Mouse (Mus musculus) cerebellum, postnatal 36 days (tissue): Measurements from ENCODE around the gene Actr3b.
A peak's percentile ranks its signal among the peaks of the same experiment; 100 is the strongest.
"Not testable (repeated sequence)": the region's sequence is repeated elsewhere in the genome, so short reads cannot be mapped to it uniquely, and the experiment has no call there.

Experiments
- DNase-seq, 2 experiments: peaks; one replicate each; pipeline ENCODE4 v3.0.0; 2021 to 2022; ENCODE audit warnings: mixed read lengths in 2 of 2

Gene Actr3b

DNA sequence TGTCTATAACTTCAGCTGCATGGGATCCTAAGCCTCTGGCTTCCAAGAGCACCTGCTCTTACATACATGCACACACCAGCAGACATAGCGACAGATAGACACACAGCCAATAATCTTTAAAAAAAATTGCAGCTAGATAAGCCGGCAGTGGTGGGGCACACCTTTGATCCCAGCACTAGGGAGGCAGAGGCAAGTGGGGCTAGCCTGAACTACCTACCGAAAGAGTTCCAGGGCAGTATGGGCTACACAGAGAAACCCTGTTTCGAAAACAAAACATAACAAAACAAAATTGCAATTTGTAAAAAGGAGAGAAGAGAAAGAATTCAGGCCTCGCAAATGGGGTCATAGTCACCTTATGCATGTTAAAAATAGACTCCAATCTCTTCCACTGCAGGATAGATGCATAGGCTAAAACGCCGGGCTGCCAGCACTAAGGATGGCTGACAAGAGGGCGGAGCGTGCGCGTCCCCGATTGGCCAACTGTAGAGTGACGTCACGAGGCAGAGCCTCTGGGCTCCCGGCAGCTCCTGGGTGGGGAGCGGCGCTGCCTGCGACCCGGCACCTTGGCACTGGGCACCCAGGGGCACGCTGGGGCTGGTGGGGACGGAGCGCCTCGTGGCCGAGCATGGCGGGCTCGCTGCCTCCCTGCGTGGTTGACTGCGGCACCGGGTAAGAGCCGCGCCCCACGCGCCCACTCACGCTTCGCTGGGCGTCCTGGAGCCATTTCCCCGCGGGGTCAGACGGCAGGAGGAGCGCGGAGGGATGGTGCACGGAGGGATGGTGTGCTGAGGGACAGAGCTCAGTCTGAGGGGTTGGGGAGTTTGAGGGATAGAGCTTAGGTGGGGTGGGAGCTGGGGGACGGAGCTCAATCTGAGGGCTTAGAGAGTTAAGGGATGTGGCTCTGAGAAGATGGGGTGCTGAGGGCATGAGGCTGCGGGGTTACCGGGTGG is at the start of gene Actr3b:
Gene Actr3b (plus strand): TSS at position 538 of the 950 bp plus-strand sequence.
- DNase-seq: peak; percentile 89 to 92

DNA sequence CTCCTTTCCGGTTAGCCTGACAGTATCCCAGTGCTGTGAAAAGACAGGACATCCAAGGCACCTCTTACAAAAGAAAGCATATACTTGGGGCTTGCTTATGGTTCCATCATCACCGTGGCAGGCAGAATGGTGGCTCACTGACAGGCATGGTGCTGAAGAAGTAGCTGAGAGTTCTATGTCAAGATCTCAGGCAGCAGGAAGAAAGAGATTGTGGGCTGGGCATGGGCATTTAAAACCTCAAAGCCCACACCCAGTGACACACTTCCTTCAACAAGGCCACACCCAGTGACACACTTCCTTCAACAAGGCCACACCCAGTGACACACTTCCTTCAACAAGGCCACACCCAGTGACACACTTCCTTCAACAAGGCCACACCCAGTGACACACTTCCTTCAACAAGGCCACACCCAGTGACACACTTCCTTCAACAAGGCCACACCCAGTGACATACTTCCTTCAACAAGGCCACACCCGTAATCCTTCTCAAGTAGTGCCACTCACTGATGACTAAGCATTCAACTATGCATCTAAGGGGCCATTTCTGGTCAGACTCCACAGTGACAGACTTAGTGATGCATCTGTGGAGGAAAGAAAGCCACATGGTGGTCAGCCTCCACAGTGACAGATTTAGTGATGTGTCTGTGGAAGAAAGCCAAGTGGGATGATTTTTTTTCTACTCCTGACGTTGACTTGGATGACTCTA is 46.6 kb upstream of the Actr3b start:
- DNase-seq: not testable (repeated sequence)

DNA sequence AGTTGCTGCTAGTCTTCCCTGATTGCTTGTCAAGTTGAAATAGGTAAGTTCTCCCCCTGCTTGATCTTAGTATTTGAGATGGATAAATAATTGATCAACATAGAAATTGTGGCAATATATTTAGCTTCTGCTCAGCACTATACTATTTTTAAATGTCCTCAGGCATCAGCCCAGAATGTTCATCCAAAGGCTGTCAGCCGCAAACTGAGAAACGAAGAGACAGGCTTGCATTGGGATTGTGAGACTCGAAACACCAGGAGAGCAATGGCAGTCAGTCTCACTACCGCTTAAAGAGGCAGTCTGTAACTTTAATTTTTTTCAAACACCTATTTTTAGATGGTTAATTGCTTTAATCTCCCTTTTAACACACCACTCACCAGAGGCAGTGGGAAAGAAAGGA is 40.4 kb upstream of the Actr3b start:
- DNase-seq: no peak

DNA sequence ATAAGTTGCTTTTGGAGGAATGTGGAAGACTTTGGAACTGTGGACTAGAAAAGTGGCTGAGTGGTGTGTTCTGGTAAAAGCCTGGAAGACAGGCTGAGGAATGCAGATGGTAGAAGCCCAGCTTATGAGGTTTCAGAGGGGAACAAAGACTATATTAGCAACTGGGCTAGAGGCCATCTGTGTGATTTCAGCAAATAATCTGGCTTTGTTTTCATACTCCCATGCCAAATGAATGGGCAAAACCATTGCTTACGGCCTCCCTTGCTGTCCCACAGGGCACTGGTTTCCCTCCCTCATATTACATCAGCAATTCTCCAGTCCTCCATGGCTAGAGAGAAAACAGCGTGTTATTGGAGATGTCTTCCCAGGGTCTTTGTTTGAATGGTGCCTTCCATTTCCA is 36.8 kb upstream of the Actr3b start:
- no peak for DNase-seq

DNA sequence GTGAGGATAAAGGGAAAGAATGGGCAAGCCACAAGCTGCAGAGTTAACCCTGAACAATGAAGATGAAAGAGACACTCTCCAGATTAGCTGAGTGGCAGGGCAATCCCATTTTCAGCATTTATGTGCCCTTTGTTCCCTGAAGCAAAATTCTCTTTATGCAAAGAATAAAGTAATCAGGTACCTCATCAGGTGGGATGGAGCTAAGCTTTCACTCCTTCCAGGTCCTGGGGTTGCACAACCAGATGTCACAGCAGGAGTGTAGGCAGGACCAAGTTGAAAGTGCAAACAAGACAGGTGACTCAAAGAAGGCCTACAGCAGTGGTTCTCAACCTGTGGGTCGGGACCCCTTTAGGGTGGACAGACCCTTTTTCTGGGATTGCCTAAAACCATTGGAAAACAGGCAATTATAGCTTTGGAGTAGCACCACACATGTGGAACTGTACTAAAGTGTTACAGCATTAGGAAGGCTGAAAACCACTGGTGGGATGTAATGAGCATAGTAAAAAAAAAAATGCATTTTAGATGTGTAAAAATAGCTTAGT is 35.6 kb upstream of the Actr3b start:
- DNase-seq: no peak

DNA sequence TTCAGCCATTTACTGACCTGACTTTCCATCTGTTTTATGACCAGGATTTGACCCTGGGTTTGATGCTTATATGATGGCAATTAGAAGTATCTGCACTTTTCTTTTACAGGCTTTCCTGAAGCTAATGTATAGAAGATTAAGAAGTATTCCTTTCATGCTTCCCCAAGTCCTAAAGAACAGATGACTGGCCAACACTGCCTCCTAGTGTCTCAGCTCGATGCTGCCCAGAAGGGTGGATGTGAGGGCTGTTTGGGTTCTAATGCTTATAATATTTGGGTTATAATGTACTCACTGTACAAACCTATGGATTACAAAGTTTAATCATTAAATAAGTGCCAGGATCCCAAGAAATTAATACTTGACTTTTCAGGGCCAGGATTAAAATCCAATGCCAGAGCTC is 25.5 kb upstream of the Actr3b start:
- DNase-seq: peak; percentile 62

DNA sequence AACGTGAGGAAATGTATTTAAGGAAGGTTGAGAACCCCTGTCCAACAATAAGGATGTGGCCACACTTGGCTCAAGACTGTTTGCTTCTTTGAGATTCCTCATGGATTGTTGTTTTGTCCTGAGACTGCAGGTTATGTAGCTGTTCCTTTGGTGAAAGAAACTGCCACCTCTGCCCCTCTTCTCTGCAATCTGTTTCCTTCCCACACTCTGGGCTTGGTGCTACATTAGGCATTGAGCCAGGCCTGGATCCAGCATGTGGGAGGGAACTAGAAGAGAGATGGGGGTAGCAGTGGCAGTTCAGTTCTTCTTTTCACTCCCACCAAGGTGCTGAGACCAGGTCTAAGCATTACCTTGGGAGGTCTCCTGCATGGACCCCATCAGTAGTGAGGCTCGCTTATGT is 23.9 kb upstream of the Actr3b start:
- DNase-seq: no peak

DNA sequence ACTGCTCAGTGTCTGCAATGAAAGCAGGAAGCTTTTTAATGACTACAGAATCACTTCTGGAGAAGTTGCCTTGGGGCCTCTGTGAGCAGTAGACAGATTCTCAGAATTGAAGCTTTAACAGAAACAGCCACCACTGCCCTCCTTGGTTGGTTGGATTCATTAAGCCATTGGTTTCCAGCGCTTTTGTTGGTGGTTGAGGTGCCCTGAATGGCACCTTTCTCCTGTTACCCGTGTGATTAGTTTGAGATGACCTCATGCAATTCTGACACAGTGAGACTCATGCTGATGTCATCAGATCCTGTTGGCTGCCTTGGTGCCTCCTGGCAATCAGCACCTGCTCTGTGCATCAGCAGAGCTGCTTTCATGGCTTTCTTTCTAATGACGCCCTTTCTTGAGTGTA is 21.3 kb upstream of the Actr3b start:
- no peak for DNase-seq

DNA sequence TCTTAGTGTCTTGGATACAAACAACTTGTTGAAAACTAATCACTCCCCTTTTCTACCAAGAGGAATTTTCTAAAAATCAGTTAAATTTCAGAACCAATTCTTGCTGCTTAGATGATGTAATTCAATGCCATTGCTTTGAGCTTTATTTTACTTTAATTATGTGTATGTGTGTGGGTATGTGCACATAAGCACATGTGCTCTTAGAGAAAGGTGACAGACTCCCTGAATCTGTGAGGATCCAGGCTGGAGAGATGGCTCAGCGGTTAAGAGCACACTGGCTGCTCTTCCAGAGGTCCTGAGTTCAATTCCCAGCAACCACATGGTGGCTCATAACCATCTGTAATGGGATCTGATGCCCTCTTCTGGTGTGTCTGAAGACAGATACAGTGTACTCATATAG is 20.9 kb upstream of the Actr3b start:
- not testable (repeated sequence) for DNase-seq

DNA sequence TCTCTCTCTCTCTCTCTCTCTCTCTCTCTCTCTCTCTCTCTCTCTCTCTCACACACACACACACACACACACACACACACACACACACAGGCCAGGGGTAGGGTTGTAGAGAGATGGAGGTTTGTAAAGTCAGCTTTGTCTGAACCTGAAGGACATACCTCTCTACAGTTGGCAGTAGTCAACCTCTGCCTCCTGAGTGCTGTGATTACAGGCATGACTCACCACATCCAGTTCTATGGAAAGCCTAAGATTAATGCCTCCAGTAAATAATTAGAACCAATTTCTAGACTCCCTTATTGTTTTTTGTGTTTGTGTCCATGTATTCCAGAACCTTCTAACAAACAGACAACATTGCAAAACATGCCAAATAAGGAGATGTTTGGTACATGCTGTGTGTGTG is 11.9 kb upstream of the Actr3b start:
- DNase-seq: no peak

DNA sequence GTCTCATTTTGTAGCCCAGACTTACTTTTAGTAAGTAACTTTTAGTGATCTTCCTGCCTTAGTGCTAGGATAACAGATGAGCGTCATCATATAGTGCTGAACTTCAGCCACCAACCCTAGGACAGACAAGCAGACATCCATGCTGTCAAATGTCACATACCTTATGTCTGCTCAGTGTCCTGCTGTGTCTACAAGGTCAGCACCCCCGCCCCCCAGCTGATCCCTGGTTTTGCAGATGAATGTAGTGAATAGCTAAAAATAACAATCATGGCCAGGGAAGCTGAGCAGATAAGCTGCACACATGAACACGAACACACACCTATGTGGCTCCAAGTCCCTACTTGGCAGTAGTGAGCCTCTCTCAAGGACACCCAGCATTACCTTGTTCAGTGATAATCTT is 11.2 kb upstream of the Actr3b start:
- no peak for DNase-seq

DNA sequence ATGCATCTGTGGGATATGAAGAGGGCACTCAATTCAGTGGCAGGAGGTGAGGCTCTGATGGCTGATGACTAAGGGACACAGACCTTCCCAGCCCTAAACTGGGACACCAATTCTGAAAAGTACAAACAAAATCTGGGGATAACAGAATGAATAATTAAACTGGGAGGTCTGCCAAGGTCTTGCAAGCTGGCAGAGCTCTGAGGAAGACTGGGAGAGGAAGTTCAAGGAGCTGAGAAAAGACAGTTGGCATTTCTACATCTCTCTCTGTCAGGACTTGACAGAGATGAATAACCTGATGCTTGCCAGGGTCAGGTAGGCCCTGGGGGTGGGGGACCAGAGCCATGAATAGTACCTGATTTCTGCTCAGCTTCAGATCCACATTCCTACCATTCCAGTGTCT is 8.2 kb upstream of the Actr3b start:
- DNase-seq: no peak

DNA sequence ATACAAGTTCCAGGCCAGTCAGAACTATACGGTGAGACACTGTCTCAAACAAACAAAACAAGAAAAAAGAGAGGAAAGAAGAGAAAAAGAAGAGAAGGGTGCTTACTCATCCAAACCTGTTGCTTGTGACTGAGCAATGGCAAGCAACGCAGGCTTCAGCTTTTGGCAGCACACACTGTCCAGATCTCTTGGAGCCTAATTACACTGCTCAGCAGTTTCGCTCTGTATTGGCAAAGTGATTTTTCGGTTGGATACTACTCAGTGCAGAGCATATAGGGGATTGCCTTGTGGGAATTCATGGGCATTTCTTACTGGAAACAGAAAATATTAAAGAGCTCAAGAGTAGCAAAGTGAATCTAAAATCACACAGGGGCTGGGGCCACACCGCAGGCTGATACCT is 6.9 kb upstream of the Actr3b start:
- peak in 1 of 2 experiments; percentile 29 for DNase-seq

DNA sequence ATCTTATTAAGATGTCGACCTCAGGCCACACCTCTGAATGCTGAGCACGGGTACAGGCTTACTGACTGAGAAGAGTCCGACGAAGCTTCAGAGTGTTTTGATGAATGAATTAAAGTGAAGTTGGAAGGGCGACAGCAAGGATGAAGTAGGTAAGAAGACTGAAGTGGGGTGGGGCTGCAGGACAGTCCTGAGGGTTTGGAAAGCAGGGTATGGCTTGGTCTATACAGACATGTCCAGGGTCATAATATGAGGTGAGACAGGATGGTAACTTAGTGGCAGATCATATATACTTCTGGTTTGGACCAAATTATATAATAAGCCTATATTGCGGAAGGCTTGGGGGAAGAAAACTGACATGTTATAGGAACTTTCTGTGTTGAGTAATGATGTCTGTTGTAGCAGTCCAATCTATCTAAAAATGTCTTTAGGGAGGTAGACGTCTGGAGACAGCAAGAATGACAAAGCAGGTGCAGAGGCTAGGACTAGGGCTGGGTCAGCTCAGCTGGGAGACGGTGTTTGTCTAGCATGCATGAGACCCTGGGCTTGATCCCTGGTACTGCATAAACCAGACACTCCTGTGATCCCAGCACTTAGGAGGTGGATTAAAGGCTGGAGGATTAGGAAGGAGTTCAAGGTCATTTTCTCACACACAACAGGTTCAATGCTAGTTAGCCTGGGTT is 6.1 kb upstream of the Actr3b start:
- no peak for DNase-seq

DNA sequence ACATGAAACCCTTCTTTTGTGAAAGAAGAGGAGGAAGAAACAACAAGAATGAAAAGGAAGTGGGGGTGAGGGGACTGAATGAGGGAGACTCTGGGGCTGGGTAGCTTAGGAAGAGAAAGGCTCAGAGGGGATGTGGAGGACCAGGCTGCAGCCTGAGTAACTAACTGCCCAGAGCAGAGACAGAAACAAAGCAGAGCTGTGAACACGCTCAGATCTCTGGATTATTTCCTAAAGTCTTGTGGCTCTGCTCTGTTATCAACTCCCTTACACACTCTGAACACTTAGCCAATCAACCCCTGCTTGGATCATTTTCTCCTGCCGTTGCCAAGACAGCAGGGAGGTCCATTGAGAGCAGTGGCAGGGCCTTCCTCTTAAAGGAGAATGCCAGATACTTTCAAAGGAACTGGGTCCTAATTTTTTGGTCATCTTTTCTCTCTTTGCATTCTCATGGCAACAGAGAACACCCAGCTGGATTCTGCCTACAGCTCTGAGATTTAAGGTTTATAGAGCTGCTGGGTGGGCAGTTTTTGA is 5.5 kb upstream of the Actr3b start:
- no peak for DNase-seq

DNA sequence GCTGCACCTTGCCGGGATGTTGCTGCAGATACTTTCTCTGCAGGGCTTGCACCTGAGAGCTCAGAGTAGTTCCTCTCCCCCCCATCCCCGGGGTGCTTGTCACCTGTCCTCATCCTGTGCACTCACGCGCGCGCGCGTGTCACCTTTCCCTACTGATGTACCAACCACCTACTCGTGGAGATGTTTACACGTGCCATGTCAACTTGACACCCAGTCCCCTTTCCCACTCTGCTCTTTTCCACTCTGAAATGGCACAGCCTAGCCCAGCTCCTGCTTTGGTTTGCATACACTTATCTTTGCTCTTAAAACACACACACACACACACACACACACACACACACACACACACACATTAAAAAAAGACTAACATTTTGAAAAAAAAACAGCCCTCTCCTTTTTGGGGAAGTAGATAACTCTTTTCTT is 624 bp downstream of the Actr3b start:
- DNase-seq: peak; percentile 41 to 57

DNA sequence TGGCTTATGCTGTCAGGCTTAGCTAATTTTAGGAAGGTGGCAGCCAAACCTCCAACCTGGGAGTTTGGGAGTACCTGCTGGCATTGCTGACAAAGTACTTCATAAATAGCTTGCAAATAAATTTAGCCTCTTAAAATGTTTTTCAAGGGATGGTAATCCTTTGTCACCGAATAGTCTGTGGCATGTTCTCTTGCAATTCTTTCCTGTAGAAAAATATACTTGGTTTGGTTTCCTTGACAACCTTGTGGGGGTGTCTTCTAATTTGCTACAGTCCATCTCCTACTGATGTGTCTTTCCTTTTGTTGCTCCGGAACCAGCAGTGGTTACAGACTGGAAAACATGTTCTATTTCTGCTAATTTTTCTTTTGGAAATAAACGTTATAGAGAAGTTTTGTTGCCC is 1.1 kb downstream of the Actr3b start:
- no peak for DNase-seq

DNA sequence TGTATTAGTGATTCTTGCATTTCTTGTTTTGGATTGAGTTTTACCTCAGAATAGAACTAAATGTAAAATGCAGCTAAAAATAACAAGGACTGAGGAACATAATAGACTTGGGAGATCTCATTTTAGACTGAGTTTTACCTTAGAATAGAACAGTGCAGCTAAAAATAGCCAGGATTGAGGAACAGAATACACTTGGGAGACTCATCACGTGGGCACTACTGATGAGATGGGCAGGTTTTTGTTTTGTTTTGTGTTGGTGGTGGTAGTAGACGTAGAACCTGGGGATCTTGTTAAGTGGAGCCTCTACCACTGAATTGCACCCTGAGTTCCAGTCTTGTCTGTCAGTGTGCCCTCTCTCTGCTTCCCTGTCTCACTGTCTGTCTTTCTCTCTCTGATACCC is 2.1 kb downstream of the Actr3b start:
- no peak for DNase-seq

DNA sequence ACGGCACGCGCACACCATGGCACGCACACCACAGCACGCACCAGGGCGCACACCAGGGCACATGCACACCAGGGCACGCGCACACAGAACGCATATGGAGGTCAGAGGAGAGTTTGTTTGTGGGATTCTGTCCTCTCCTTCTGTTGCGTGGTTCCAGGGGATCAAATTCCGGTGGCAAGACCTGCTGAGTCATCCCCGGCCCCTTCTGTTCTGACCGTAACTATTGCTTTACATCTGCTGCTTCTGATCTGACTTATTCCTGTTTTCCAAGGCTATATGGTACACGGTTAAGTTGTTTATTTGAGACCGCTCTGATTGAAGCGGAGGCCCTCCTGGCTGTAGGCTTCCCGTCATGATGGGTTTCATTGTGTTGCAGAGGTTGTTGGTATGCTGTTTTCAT is 9.2 kb downstream of the Actr3b start:
- DNase-seq: no peak

DNA sequence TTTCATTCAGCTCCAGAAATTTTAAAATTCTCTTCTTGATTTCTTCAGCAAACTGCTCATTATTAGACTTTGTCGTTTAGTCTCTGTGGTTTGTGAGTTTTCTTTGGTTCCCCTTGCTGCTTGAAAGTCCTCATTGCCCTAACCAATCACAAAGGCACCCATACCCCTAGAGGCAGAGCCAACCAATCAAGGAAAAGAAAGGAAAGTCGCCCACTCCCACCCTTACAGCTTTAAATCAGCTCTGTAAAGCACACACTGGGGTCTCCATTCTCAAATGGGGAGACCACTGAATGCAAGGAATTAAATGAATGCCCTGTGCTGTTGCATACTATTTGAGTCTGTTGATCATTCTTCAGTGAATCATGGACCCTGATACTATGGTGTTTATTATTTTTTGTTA is 9.6 kb downstream of the Actr3b start:
- no peak for DNase-seq

DNA sequence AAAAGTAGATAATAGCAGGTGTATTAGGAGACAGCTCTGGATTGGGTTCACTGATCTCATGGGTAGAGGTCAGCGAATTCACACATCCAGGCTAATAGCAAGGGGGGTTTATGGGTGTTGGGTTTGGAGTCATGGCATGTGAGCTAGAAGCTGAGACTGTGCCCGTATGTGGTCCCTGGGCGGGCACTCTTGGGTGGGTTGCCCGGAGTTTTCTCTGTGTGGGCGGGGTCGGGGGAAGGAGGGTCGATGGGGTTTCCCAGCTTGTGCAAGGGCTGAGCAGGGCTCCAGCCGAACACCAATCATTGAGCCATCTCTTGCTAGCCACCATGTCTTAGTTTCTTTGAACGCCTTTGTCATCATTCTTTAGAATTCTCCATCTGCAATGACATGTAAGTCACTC is 12.7 kb downstream of the Actr3b start:
- no peak for DNase-seq

DNA sequence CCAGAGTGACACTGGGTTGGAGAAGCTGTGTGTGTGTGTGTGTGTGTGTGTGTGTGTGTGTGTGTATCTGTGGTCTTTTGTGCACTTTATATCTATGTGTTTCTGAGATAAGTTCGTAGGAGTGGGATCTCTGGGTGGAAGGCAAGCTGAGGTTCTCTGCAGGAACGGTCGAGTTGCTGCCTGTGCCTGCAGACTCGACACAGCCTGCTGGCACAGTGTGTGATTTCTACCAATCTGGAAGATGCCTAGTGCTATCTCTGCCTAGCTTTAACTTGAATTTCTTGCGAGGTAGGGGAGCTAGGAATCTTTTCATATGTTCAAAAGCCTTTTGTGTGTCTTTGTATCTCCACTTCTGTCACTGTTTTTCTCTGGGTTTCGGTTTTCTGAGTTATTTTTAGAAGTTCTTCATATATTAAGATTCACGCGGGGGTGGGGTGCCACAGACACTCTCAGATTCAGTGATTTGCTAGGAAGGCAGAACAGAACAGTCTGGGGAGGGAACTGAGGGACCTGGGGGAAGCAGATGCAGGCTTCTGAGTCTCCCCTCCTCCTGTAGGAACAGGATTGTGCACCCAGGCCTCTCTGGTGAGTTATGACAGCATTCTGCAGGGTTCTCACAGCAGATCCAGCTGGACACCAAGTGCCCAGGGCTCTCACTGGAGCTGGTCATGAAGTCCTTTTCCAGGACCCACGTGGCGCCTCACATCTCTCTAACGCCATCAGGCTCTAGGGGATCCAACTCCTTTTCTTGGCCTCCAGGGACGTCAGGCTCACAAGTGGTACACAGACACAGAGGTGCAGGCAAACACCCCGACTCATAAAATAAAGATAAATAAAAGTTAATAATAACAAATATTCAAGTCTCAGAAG is 14.4 kb downstream of the Actr3b start:
- peak; percentile 11 to 20 for DNase-seq
